Mouse (Mus musculus) CH12.LX (cell line): ENCODE measurements at regions not wholly inside any gene's neighbourhood (a gene's known extent, or its start where the extent isn't known, plus 50 kb on each side); places are given as distances from the start of the nearest gene placed in this dataset.

Source experiments
- DNase-seq: peaks from one replicate; pipeline ENCODE4 v3.0.0-alpha.2; 2013; ENCODE audit errors: extremely low read depth
- H3K27ac ChIP-seq: 2 replicates; pipeline ENCODE4 v1.5.1; 2012; ENCODE audit warnings: low read depth, mild to moderate bottlenecking, control low read depth, moderate library complexity; ENCODE audit not compliant: insufficient read depth
- H3K27me3 ChIP-seq: replicated peaks from 2 replicates; pipeline ENCODE3; 2012; ENCODE audit warnings: inconsistent platforms
- H3K36me3 ChIP-seq, 2 experiments: replicated peaks in 1 of 2; 2 replicates each; pipeline versions ENCODE3 to v1.6.1; 2012; ENCODE audit warnings: inconsistent platforms in 1 of 2, low read length in 1 of 2, mild to moderate bottlenecking in 1 of 2, mixed read lengths in 1 of 2, moderate library complexity in 1 of 2; ENCODE audit not compliant: control insufficient read depth in 1 of 2, insufficient read depth in 1 of 2
- H3K4me1 ChIP-seq, 2 experiments: 2 replicates each; pipeline ENCODE4 v1.6.1; 2012; ENCODE audit warnings: inconsistent platforms in 1 of 2, moderate library complexity in 1 of 2; ENCODE audit not compliant: insufficient read depth in 2 of 2, control insufficient read depth in 1 of 2
- H3K4me2 ChIP-seq: 2 replicates; pipeline ENCODE4 v1.6.1; 2012; ENCODE audit warnings: low read depth, mild to moderate bottlenecking, control low read depth; ENCODE audit not compliant: poor library complexity, insufficient read depth, severe bottlenecking
- H3K4me3 ChIP-seq, 3 experiments: fragments of 150-350 bp in 1 of 3; sonication (generic) in 1 of 3; replicated peaks in 1 of 3; 2 replicates each; pipeline versions ENCODE3 to v1.5.1; 2011 to 2012; ENCODE audit warnings: low read depth in 2 of 3, low read length in 2 of 3, mild to moderate bottlenecking in 2 of 3, moderate library complexity in 2 of 3, control low read depth in 1 of 3, improper control_type of control experiment in 1 of 3, inconsistent platforms in 1 of 3, mixed read lengths in 1 of 3; ENCODE audit not compliant: poor library complexity in 1 of 3
- H3K79me2 ChIP-seq: replicated peaks from 2 replicates; pipeline ENCODE4 v1.6.1; 2012; ENCODE audit warnings: mild to moderate bottlenecking, moderate library complexity; ENCODE audit not compliant: control insufficient read depth, poor library complexity, insufficient read depth, severe bottlenecking; ENCODE audit errors: extremely low read depth
- H3K9ac ChIP-seq: 2 replicates; pipeline ENCODE4 v1.6.1; 2012; ENCODE audit warnings: low read depth, mild to moderate bottlenecking, control low read depth, moderate library complexity; ENCODE audit not compliant: insufficient read depth
- H3K9me3 ChIP-seq: replicated peaks from 2 replicates; pipeline ENCODE3; 2012; ENCODE audit warnings: low read length, inconsistent platforms, mixed read lengths
- CTCF ChIP-seq, 2 experiments: IDR thresholded peaks in 1 of 2; conservative IDR thresholded peaks in 1 of 2; 2 replicates each; pipeline ENCODE4 v1.5.1; 2011 to 2012; ENCODE audit warnings: low read depth in 2 of 2, low read length in 2 of 2, improper control_type of control experiment in 1 of 2, inconsistent platforms in 1 of 2, mild to moderate bottlenecking in 1 of 2, moderate library complexity in 1 of 2
- ELF1 ChIP-seq: IDR thresholded peaks from 2 replicates; pipeline ENCODE4 v1.6.1; 2014; ENCODE audit warnings: low read depth, mild to moderate bottlenecking, inconsistent platforms, low read length, improper control_type of control experiment
- EP300 ChIP-seq: IDR thresholded peaks from 2 replicates; pipeline ENCODE4 v1.6.1; 2011; ENCODE audit warnings: low read length, improper control_type of control experiment
- GABPA ChIP-seq: IDR thresholded peaks from 2 replicates; pipeline ENCODE4 v1.6.1; 2012; ENCODE audit warnings: low read depth, low read length, improper control_type of control experiment, inconsistent platforms; ENCODE audit not compliant: insufficient replicate concordance
- HCFC1 ChIP-seq: IDR thresholded peaks from 2 replicates; pipeline ENCODE4 v1.6.1; 2012; ENCODE audit warnings: low read depth, mild to moderate bottlenecking, inconsistent platforms, low read length, improper control_type of control experiment
- IRF4 ChIP-seq: IDR thresholded peaks from 2 replicates; pipeline ENCODE4 v1.6.1; 2014; ENCODE audit warnings: low read depth, mild to moderate bottlenecking, inconsistent platforms, low read length, improper control_type of control experiment
- MEF2A ChIP-seq: IDR thresholded peaks from 2 replicates; pipeline ENCODE4 v1.6.1; 2014; ENCODE audit warnings: low read depth, mild to moderate bottlenecking, inconsistent platforms, low read length, improper control_type of control experiment, borderline replicate concordance
- MXI1 ChIP-seq: IDR thresholded peaks from 2 replicates; pipeline ENCODE4 v1.6.1; 2011; ENCODE audit warnings: mild to moderate bottlenecking, low read depth, low read length, improper control_type of control experiment
- SMC3 ChIP-seq: IDR thresholded peaks from 2 replicates; pipeline ENCODE4 v1.6.1; 2011; ENCODE audit warnings: low read depth, low read length, improper control_type of control experiment
- TCF12 ChIP-seq: IDR thresholded peaks from 2 replicates; pipeline ENCODE4 v1.6.1; 2014; ENCODE audit warnings: low read depth, mild to moderate bottlenecking, inconsistent platforms, low read length, improper control_type of control experiment
- ZKSCAN1 ChIP-seq: IDR thresholded peaks from 2 replicates; pipeline ENCODE4 v1.6.1; 2012; ENCODE audit warnings: low read depth, inconsistent platforms, low read length, improper control_type of control experiment, borderline replicate concordance
- dilution Hi-C: fragments of 300-500 bp; cut with MboI; formaldehyde crosslinking; loops from 2 replicates; pipeline ENCODE4 v1.14.3; 2020; ENCODE audit warnings: low sequenced_read_pairs; ENCODE audit not compliant: extremely low pct_unique_long_range_greater_than_20kb, extremely low pct_ligation_motif_present
- in situ Hi-C: fragments of 300-500 bp; cut with MboI; formaldehyde crosslinking; loops from 3 replicates; pipeline ENCODE4 v1.14.3; 2019; ENCODE audit warnings: low sequenced_read_pairs, low pct_ligation_motif_present, low pct_unique_long_range_greater_than_20kb, mixed read lengths

DNA sequence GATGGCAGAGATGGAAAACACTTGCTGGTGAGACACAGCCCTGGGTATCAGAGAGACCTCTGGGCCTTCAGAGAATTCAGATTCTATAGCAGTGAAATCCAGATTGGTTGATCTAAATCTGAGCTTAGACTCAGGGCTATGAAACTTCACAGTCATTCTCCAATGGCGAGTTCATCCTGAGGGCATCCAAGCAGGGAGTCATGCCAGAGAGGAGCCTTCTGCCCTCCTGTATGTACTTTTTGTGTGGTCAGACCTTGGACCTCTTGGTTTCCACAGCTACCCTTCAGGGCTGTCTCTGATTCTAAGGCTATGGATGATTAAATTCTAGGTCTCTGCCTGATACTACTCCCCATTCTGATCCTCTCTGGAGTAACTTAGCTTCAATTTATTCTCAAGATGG, 122.0 kb upstream of the Mettl15 start:
- H3K79me2 ChIP-seq: no peaks in the 10 kb centered on the region
- TF ChIP-seq HCFC1: no peak
- no peak for TF ChIP-seq ELF1
- 0 out of 2 replicates have a peak, but pooled peaks have one; percentile 42 for TF ChIP-seq EP300
- no peak for TF ChIP-seq GABPA
- TF ChIP-seq MXI1: no peak
- TF ChIP-seq CTCF (conservative IDR thresholded peaks at IDR 0.05 in 1 of 2, IDR thresholded peaks at IDR 0.05 in 1 of 2; ENCODE audit: low read depth in 2 of 2, low read length in 2 of 2): no peak
- 0 out of 2 replicates have a peak, but pooled peaks have one; percentile 18 for TF ChIP-seq MEF2A
- no peak for TF ChIP-seq ZKSCAN1
- no peak for TF ChIP-seq IRF4
- peaks cover 0 to 19% of the 10 kb centered on the region in 2 experiments; a peak in 2 of 4 replicates for H3K4me1 ChIP-seq
- H3K9me3 ChIP-seq: no peaks in the 10 kb centered on the region
- in situ Hi-C loops (no loop called here), dilution Hi-C loops (no loop called here)
- no peaks in the 10 kb centered on the region for H3K36me3 ChIP-seq
- no peak for DNase-seq
- H3K4me3 ChIP-seq: no peak overlapping the region
- H3K9ac ChIP-seq: no peak overlapping the region
- H3K27me3 ChIP-seq: no peaks in the 10 kb centered on the region
- no peak overlapping the region for H3K27ac ChIP-seq
- no peak overlapping the region for H3K4me2 ChIP-seq

DNA sequence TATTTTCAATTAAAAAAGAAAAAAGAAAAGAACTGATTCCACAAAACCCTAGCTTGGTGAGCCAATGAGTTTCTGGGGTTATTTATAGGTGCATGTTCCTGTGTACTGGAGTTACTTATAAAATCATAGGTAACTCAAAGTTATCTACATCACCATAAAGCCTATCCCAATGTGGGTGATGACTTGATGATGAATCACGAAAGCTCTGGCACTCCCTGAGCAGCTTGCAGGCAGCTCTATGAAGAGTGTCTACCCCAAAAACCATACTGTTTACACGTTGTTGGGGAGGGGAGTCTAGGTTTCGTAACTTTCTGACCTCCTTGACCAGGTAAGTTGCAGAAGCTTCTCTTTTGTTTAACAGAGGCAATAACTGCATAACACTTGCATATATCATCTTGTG, 123.7 kb upstream of the Mettl15 start:
- H3K4me2 ChIP-seq: no peak overlapping the region
- in situ Hi-C loops: no loop called here
- TF ChIP-seq GABPA (no peak), TCF12 (no peak), ZKSCAN1 (no peak), SMC3 (no peak)
- no peak overlapping the region for H3K4me3 ChIP-seq
- H3K36me3 ChIP-seq: no peaks in the 10 kb centered on the region
- peaks cover 0 to 19% of the 10 kb centered on the region in 2 experiments; a peak in 2 of 4 replicates for H3K4me1 ChIP-seq
- DNase-seq: no peak
- no peaks in the 10 kb centered on the region for H3K9me3 ChIP-seq
- H3K79me2 ChIP-seq: no peaks in the 10 kb centered on the region
- no peak overlapping the region for H3K9ac ChIP-seq
- dilution Hi-C loops: no loop called here
- H3K27ac ChIP-seq: no peak overlapping the region
- H3K27me3 ChIP-seq: no peaks in the 10 kb centered on the region

DNA sequence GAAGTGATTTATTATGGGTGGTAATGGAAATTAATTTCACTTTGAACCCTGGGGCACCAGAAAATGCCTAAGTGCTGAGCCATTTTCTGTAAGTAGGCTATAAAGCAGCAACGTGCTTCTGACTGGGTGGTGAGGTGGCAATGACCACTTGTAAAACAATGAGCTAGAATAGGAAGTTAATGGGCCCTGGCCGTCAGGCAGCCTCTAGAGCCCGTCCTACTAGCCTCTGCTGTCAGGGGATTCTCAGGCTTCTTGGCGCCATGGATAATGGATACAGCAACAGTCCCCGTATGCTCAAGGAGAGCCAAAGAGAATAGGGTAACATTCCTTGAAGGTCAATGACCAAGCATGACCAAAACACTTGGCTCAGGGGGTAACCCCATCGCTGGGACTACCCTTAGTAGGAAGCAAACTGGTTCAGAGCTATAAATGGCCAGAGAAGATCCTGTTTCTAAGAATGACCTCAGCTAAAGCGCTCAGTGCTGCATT, 126.1 kb upstream of the Mettl15 start:
- no peaks in the 10 kb centered on the region for H3K36me3 ChIP-seq
- H3K27ac ChIP-seq: no peak overlapping the region
- TF ChIP-seq ELF1 (no peak), IRF4 (no peak), MEF2A (peak; percentile 70)
- H3K79me2 ChIP-seq: no peaks in the 10 kb centered on the region
- no peak overlapping the region for H3K4me3 ChIP-seq
- H3K4me2 ChIP-seq: peak overlapping the region; percentile 34
- H3K9me3 ChIP-seq: no peaks in the 10 kb centered on the region
- no peaks in the 10 kb centered on the region for H3K27me3 ChIP-seq
- dilution Hi-C loops (no loop called here), in situ Hi-C loops (no loop called here)
- H3K4me1 ChIP-seq: peaks cover 0 to 19% of the 10 kb centered on the region in 2 experiments; a peak in 2 of 4 replicates
- H3K9ac ChIP-seq: no peak overlapping the region
- DNase-seq: no peak
